Mouse (Mus musculus): ENCODE data around the gene Pth2r.

Pth2r gene

GRCm38 (mm10) chr1:65281756-65282155, at the start of gene Pth2r:
TSS of gene Pth2r (plus strand) at chr1:65282056.
- no peak for DNase-seq (ENCODE audit: low spot score)

- no peak for DNase-seq (ENCODE audit: low spot score)
These were observed 44.1 kb upstream of the Pth2r start for GRCm38 (mm10) chr1:65237712-65238111.

- no peak for DNase-seq (ENCODE audit: low spot score)
These were observed 36.2 kb upstream of the Pth2r start for GRCm38 (mm10) chr1:65245637-65246036.

GRCm38 (mm10) chr1:65280461-65280860, 1.4 kb upstream of the Pth2r start:
- DNase-seq (ENCODE audit: low spot score) = no peak

GRCm38 (mm10) chr1:65282766-65283165, 910 bp downstream of the Pth2r start:
- DNase-seq (ENCODE audit: low spot score) = peak; percentile 87

- no peak for DNase-seq (ENCODE audit: low spot score)
These were observed 26.6 kb downstream of the Pth2r start for GRCm38 (mm10) chr1:65308476-65308875.

GRCm38 (mm10) chr1:65311214-65311933, 29.5 kb downstream of the Pth2r start:
- peak; percentile 46 for DNase-seq (ENCODE audit: low spot score)

- DNase-seq (ENCODE audit: low spot score) = peak; percentile 85
These were observed 30.3 kb downstream of the Pth2r start for GRCm38 (mm10) chr1:65312118-65312517.

- peak; percentile 27 for DNase-seq (ENCODE audit: low spot score)
These were observed 31.0 kb downstream of the Pth2r start for GRCm38 (mm10) chr1:65312896-65313295.

GRCm38 (mm10) chr1:65314054-65315021, 32.5 kb downstream of the Pth2r start:
- no peak for DNase-seq (ENCODE audit: low spot score)

GRCm38 (mm10) chr1:65315022-65315407, 33.2 kb downstream of the Pth2r start:
- no peak for DNase-seq (ENCODE audit: low spot score)

GRCm38 (mm10) chr1:65334026-65334425, 52.2 kb downstream of the Pth2r start:
- DNase-seq (ENCODE audit: low spot score) = no peak

GRCm38 (mm10) chr1:65337768-65338167, 55.9 kb downstream of the Pth2r start:
- DNase-seq (ENCODE audit: low spot score) = no peak

- DNase-seq (ENCODE audit: low spot score) = peak; percentile 32
These were observed 58.4 kb downstream of the Pth2r start for GRCm38 (mm10) chr1:65340240-65340639.

GRCm38 (mm10) chr1:65352979-65353378, 71.1 kb downstream of the Pth2r start:
- no peak for DNase-seq (ENCODE audit: low spot score)

GRCm38 (mm10) chr1:65354153-65354552, 72.3 kb downstream of the Pth2r start:
- DNase-seq (ENCODE audit: low spot score) = no peak

GRCm38 (mm10) chr1:65388328-65388727, 106.5 kb downstream of the Pth2r start:
- peak; percentile 70 for DNase-seq (ENCODE audit: low spot score)

- DNase-seq (ENCODE audit: low spot score) = no peak
These were observed 107.8 kb downstream of the Pth2r start for GRCm38 (mm10) chr1:65389621-65390020.

GRCm38 (mm10) chr1:65407441-65407840, 125.6 kb downstream of the Pth2r start:
- no peak for DNase-seq (ENCODE audit: low spot score)

GRCm38 (mm10) chr1:65420909-65421308, 139.1 kb downstream of the Pth2r start:
- DNase-seq (ENCODE audit: low spot score) = no peak

GRCm38 (mm10) chr1:65422501-65423010, 140.7 kb downstream of the Pth2r start:
- DNase-seq (ENCODE audit: low spot score) = no peak
